Mouse (Mus musculus) mouse trophoblast stem cell (cell line): ENCODE measurements around the gene Dnah6.

ENCODE experiments used
- in situ Hi-C, 2 experiments: fragments of 300-500 bp; cut with MseI, MboI; formaldehyde crosslinking; loops; 2 replicates in 1 of 2; 3 replicates in 1 of 2; pipeline ENCODE4 v1.15.1; 2025

Gene Dnah6

GRCm38 (mm10) chr6:73228881-73229280 is 7.4 kb upstream of the Dnah6 start:
- in situ Hi-C loops = loop anchor here in 1 of 2 experiments (10.0 kb wide), 1 partner anchor 284 kb away; no protein-coding TSS in a partner anchor

- in situ Hi-C loops = loop anchor here in 1 of 2 experiments (10.0 kb wide), 1 partner anchor 284 kb away; no protein-coding TSS in a partner anchor
These were observed 7.0 kb upstream of the Dnah6 start for GRCm38 (mm10) chr6:73228408-73228807.

GRCm38 (mm10) chr6:73227376-73228158 is 6.1 kb upstream of the Dnah6 start:
- in situ Hi-C loops = loop anchor here in 1 of 2 experiments (10.0 kb wide), 1 partner anchor 283 kb away; no protein-coding TSS in a partner anchor

GRCm38 (mm10) chr6:73222841-73223526 is 1.5 kb upstream of the Dnah6 start:
- in situ Hi-C loops = loop anchor here in 1 of 2 experiments (10.0 kb wide), 1 partner anchor 278 kb away; no protein-coding TSS in a partner anchor

- in situ Hi-C loops = loop anchor here in 1 of 2 experiments (10.0 kb wide), 1 partner anchor 277 kb away; no protein-coding TSS in a partner anchor
These were observed 696 bp upstream of the Dnah6 start for GRCm38 (mm10) chr6:73221958-73222735.

- in situ Hi-C loops = no loop called here
These were observed 9.8 kb downstream of the Dnah6 start for GRCm38 (mm10) chr6:73211602-73212001.

GRCm38 (mm10) chr6:73211036-73211435 is 10.4 kb downstream of the Dnah6 start:
- in situ Hi-C loops = no loop called here

- in situ Hi-C loops = no loop called here
These were observed 10.9 kb downstream of the Dnah6 start for GRCm38 (mm10) chr6:73210445-73210972.

- in situ Hi-C loops = no loop called here
These were observed 11.9 kb downstream of the Dnah6 start for GRCm38 (mm10) chr6:73209598-73209997.

GRCm38 (mm10) chr6:73204937-73205336 is 16.5 kb downstream of the Dnah6 start:
- in situ Hi-C loops = no loop called here

GRCm38 (mm10) chr6:73203724-73204123 is 17.7 kb downstream of the Dnah6 start:
- in situ Hi-C loops = no loop called here

- in situ Hi-C loops = no loop called here
These were observed 26.2 kb downstream of the Dnah6 start for GRCm38 (mm10) chr6:73195291-73195690.

- in situ Hi-C loops = no loop called here
These were observed 30.7 kb downstream of the Dnah6 start for GRCm38 (mm10) chr6:73190756-73191155.

GRCm38 (mm10) chr6:73184276-73184675 is 37.2 kb downstream of the Dnah6 start:
- in situ Hi-C loops = no loop called here

- in situ Hi-C loops = no loop called here
These were observed 38.5 kb downstream of the Dnah6 start for GRCm38 (mm10) chr6:73182987-73183386.

- in situ Hi-C loops = no loop called here
These were observed 39.0 kb downstream of the Dnah6 start for GRCm38 (mm10) chr6:73182410-73182809.

- in situ Hi-C loops = no loop called here
These were observed 39.4 kb downstream of the Dnah6 start for GRCm38 (mm10) chr6:73182006-73182405.

GRCm38 (mm10) chr6:73175156-73175555 is 46.3 kb downstream of the Dnah6 start:
- in situ Hi-C loops = no loop called here

- in situ Hi-C loops = no loop called here
These were observed 54.2 kb downstream of the Dnah6 start for GRCm38 (mm10) chr6:73167230-73167629.

- in situ Hi-C loops = no loop called here
These were observed 58.5 kb downstream of the Dnah6 start for GRCm38 (mm10) chr6:73162958-73163357.

GRCm38 (mm10) chr6:73161338-73161737 is 60.1 kb downstream of the Dnah6 start:
- in situ Hi-C loops = no loop called here
